Mouse (Mus musculus) frontal cortex, postnatal 36 days (tissue): ENCODE results near the gene Golt1a.
A peak's percentile ranks its signal among the peaks of the same experiment; 100 is the strongest.

Experiments used
- DNase-seq, 2 experiments: peaks; one replicate each; pipeline ENCODE4 v3.0.0; 2022; ENCODE audit warnings: low spot score in 2 of 2

The Golt1a gene

GRCm38 (mm10) chr1:133309652-133310267 lies at the start of gene Golt1a:
Gene Golt1a, plus strand, starts transcription at chr1:133309800.
- no peak for DNase-seq

DNA sequence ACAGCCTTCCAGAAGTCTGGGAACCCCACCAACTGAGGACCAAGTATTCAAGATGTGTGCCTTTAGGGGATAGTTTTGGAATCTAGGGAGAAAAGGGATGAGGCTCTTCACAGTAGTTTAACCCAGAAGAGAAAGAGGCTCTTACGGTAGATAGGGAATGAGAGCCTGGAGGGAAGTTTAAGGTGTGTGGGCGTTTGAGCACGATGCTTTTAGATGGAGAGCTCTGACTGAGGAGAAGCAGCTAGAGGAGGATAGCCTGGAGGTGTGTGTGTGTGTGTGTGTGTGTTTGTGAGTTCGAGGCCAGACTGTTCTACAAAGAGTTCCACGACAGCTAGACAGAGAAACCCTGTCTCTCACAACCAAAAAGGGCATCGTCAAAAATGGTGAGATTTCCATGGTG lies 47.0 kb upstream of the Golt1a start:
- no peak for DNase-seq

GRCm38 (mm10) chr1:133263134-133263533 lies 46.5 kb upstream of the Golt1a start:
- no peak for DNase-seq

- DNase-seq, result no peak
Observed at GRCm38 (mm10) chr1:133264367-133264766, 45.2 kb upstream of the Golt1a start.

- no peak for DNase-seq
Observed at GRCm38 (mm10) chr1:133265114-133265766, 44.4 kb upstream of the Golt1a start.

GRCm38 (mm10) chr1:133267094-133267493 lies 42.5 kb upstream of the Golt1a start:
- DNase-seq, result no peak

GRCm38 (mm10) chr1:133267813-133268492 lies 41.6 kb upstream of the Golt1a start:
- DNase-seq, result peak; percentile 40 to 43

GRCm38 (mm10) chr1:133268503-133268902 lies 41.1 kb upstream of the Golt1a start:
- no peak for DNase-seq

GRCm38 (mm10) chr1:133270336-133270735 lies 39.3 kb upstream of the Golt1a start:
- no peak for DNase-seq

- no peak for DNase-seq
Observed at GRCm38 (mm10) chr1:133274163-133274562, 35.4 kb upstream of the Golt1a start.

- no peak for DNase-seq
Observed at GRCm38 (mm10) chr1:133276983-133277382, 32.6 kb upstream of the Golt1a start.

GRCm38 (mm10) chr1:133278539-133278938 lies 31.1 kb upstream of the Golt1a start:
- DNase-seq, result no peak

DNA sequence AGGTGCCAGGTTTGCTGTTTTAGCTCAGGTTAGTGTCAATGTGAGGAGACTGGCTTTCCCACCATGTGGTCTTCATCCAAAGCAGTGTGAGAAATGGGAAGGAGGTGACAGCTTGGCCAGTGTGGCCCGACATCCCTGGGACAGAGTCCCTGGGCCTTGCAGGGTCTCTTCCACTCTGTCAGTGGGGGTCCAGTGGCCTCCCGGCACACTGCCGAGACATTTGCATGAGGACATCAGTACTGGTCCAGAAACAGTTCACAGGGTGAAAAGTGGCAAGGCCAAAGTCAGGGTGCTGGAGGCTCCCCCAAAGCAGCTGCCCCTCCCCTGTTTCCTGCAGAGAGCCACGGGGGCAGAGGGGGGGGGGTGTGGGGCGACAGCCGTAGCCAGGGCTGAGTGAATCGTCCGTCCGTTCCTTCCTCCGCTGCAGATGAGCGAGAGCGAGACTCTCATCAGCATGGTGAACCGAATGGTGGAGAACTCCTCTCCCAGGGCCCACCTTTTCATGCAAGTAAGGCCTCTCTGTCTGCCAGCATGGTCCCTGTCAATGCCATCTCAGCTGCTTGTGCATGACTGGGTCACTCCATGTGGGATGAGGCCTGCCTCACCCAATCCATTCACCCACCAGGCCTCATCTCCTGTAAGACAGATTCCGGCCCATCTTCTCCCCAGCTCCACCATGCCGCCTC lies 30.5 kb upstream of the Golt1a start:
- DNase-seq, result no peak

- DNase-seq, result peak; percentile 41 to 54
Observed at GRCm38 (mm10) chr1:133279632-133280093, 29.9 kb upstream of the Golt1a start.

GRCm38 (mm10) chr1:133280537-133280936 lies 29.1 kb upstream of the Golt1a start:
- no peak for DNase-seq

- DNase-seq, result no peak
Observed at GRCm38 (mm10) chr1:133285907-133286306, 23.7 kb upstream of the Golt1a start.

DNA sequence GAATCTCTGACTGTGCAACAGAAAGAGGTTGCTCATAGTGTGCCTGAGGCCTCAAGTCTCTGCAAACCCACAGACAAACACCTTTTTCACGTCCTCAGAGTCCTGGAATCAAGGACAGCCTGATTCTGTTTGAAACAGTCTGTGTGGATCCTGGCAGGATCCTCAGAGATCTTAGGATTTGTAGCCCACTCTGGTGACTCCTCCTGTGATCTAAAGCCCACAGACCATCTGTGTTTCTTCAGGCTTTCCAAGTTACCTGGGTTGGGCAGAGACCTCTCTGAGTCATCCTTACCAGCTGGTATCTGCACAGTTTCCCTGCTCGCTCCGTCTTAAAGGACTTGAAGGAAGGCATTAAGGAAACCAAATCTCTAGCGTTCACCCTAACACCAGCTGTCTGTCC lies 22.5 kb upstream of the Golt1a start:
- peak; percentile 52 to 63 for DNase-seq

- no peak for DNase-seq
Observed at GRCm38 (mm10) chr1:133287880-133288279, 21.7 kb upstream of the Golt1a start.

GRCm38 (mm10) chr1:133291888-133292287 lies 17.7 kb upstream of the Golt1a start:
- no peak for DNase-seq

GRCm38 (mm10) chr1:133292608-133293007 lies 17.0 kb upstream of the Golt1a start:
- no peak for DNase-seq

DNA sequence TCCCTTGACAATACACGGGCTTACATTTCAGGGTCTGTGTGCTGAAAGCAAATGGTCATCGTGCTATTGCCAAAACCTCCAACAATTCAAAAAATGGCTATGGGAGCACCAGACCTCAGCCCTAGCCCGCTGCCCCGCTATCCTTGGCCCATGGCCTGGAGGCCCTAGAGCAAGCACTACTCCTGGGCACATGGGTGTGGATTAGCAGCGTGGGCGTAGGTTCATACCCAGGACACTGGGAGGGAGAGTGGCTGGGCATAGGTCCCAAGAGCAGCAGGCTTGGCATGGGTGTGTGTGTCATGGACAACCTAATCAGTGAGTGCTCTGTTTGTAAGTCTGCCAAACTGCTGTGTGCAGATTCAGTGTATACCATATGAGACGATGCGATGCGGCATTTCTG lies 13.2 kb upstream of the Golt1a start:
- DNase-seq, result no peak

DNA sequence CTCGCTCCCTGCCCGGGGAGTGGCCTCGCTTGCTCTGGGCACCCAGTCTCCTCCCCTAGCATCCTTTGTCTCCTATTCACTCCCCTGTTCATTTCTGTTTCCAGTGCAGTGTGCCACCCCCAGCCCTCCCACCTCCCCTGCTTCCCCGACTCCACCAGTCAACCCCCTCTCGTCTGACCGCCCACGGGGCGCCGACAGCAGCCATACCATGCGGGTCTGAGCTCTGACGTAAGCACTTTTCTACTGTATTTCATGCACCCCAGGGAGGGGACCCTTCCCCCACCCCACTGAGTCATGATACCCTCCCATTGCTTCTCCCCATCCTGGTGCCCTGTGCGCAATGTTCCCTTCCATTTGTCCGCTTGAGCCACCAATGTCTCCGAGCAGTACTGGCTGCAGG lies 10.8 kb upstream of the Golt1a start:
- peak in 1 of 2 experiments; percentile 50 for DNase-seq
